Mouse (Mus musculus): ENCODE measurements at regions not wholly inside any gene's neighbourhood (a gene's known extent, or its start where the extent isn't known, plus 50 kb on each side); places are given as distances from the start of the nearest gene placed in this dataset.

DNA sequence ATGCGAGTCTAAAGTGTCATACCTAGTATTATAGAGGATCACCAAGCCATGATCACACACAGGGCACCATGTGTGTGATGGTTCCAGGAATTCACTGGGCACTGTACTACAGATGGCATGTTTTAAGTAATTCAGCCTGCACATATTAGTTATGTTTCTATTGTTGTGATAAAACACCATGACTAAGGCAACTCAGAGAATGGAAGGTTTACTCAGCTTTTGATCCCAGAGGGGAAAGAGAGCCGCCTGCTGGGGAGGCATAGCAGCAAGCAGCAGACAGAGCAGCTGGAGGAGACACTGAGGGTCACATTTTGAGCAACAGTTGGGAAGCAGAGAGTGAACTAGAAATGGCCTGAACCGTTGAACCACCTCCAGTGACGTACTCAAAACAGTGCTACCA lies 88.2 kb upstream of the Ctbp2 start:
- H3K36me3 ChIP-seq (ENCODE audit: insufficient read depth, low read length) = no peaks in the 10 kb centered on the region
- no peak for ATAC-seq
- no peak overlapping the region for H3K9ac ChIP-seq (replicated peaks; ENCODE audit: low read depth)
- no peak overlapping the region for H3K27ac ChIP-seq (ENCODE audit: low read length)
- TF ChIP-seq CTCF (IDR thresholded peaks at IDR 0.05) (peak; percentile 38), EP300 (IDR thresholded peaks at IDR 0.05) (no peak)
- no peaks in the 10 kb centered on the region for H3K9me3 ChIP-seq (ENCODE audit: low read length)
- no peaks in the 10 kb centered on the region for H3K4me1 ChIP-seq (ENCODE audit: insufficient read depth, low read depth, low read length)
- H3K4me2 ChIP-seq (replicated peaks; ENCODE audit: low read depth, low read length) = no peak overlapping the region
- DNase-seq (ENCODE audit: low spot score) = no peak
- 62% methylated on average over 4 of the region's 4 CpGs for WGBS
- no peaks in the 10 kb centered on the region for H3K27me3 ChIP-seq (replicated peaks; ENCODE audit: insufficient read depth, low read length)
- no peak overlapping the region for H3K4me3 ChIP-seq (ENCODE audit: low read depth, low read length)

DNA sequence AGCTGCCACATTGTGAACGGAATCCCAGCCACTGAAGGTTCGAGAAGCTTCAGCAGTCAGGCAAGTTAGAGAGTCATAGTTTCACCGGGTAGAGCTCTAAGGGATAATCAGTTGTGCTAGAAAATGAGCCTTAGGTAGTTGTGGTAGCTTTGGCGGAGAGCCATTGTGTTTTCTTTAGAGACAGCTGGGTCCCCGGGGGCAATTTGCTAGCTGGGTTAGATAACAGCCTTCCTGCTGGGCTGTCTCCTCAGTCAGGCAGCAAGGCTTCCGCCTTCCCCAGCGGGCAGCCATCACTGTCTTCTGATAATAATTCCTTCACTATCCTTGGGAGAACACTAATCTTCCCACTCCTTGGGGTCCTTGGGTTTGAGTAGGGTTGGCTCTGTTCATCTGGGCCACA lies 81.5 kb upstream of the Ctbp2 start:
- no peak for TF ChIP-seq EP300 (IDR thresholded peaks at IDR 0.05)
- no peak for TF ChIP-seq CTCF (IDR thresholded peaks at IDR 0.05)
- Histone ChIP-seq H3K4me1 (ENCODE audit: insufficient read depth, low read depth, low read length) (no peaks in the 10 kb centered on the region), H3K27ac (ENCODE audit: low read length) (no peak overlapping the region), H3K27me3 (replicated peaks; ENCODE audit: insufficient read depth, low read length) (0 out of 2 replicates have a peak, but pooled peaks cover 3% of the 10 kb centered on the region), H3K4me2 (replicated peaks; ENCODE audit: low read depth, low read length) (no peak overlapping the region), H3K4me3 (ENCODE audit: low read depth, low read length) (no peak overlapping the region), H3K36me3 (ENCODE audit: insufficient read depth, low read length) (no peaks in the 10 kb centered on the region), H3K9ac (replicated peaks; ENCODE audit: low read depth) (no peak overlapping the region), H3K9me3 (ENCODE audit: low read length) (no peaks in the 10 kb centered on the region)
- no peak for DNase-seq (ENCODE audit: low spot score)
- 15% methylated on average over 7 of the region's 7 CpGs for WGBS
- ATAC-seq = no peak

DNA sequence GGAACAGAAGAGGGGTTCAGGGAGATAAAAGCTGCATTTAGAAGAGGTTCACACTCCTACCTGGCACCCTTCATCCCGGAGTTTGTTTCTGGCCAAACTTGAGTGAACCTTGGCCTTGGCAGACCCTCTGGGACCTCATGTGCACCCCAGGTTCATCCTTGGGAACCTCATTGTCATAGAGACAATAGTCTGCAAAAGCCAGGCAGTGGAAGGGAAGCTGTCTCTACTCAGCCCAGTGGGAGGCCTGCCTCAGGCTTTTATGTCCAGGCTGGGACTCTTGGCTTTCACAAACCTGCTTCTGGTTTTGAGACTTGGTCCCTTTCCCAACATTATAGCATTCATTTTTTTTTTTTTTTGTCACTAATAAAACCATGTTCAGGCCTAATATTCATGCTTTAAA lies 80.3 kb upstream of the Ctbp2 start:
- no peak for DNase-seq (ENCODE audit: low spot score)

GRCm38 (mm10) chr7:133203933-133204332 lies 79.8 kb upstream of the Ctbp2 start:
- H3K27me3 ChIP-seq (replicated peaks; ENCODE audit: insufficient read depth, low read length) = 0 out of 2 replicates have a peak, but pooled peaks cover 3% of the 10 kb centered on the region
- no peak overlapping the region for H3K4me2 ChIP-seq (replicated peaks; ENCODE audit: low read depth, low read length)
- H3K9me3 ChIP-seq (ENCODE audit: low read length) = no peaks in the 10 kb centered on the region
- no peak overlapping the region for H3K4me3 ChIP-seq (ENCODE audit: low read depth, low read length)
- no peaks in the 10 kb centered on the region for H3K36me3 ChIP-seq (ENCODE audit: insufficient read depth, low read length)
- no peak for DNase-seq (ENCODE audit: low spot score)
- H3K4me1 ChIP-seq (ENCODE audit: insufficient read depth, low read depth, low read length) = no peaks in the 10 kb centered on the region
- no peak overlapping the region for H3K9ac ChIP-seq (replicated peaks; ENCODE audit: low read depth)
- H3K27ac ChIP-seq (ENCODE audit: low read length) = no peak overlapping the region
- WGBS = 75% methylated on average over 7 of the region's 7 CpGs
- ATAC-seq = no peak
- TF ChIP-seq CTCF (IDR thresholded peaks at IDR 0.05) (no peak), EP300 (IDR thresholded peaks at IDR 0.05) (no peak)

More for the DNA sequence above, 80.3 kb upstream of the Ctbp2 start:
- 60% methylated on average over 1 of the region's 1 CpGs for WGBS
- Histone ChIP-seq H3K9me3 (ENCODE audit: low read length) (no peaks in the 10 kb centered on the region), H3K27ac (ENCODE audit: low read length) (no peak overlapping the region), H3K4me2 (replicated peaks; ENCODE audit: low read depth, low read length) (no peak overlapping the region), H3K4me3 (ENCODE audit: low read depth, low read length) (no peak overlapping the region), H3K9ac (replicated peaks; ENCODE audit: low read depth) (no peak overlapping the region), H3K27me3 (replicated peaks; ENCODE audit: insufficient read depth, low read length) (0 out of 2 replicates have a peak, but pooled peaks cover 3% of the 10 kb centered on the region), H3K36me3 (ENCODE audit: insufficient read depth, low read length) (no peaks in the 10 kb centered on the region), H3K4me1 (ENCODE audit: insufficient read depth, low read depth, low read length) (no peaks in the 10 kb centered on the region)
- TF ChIP-seq EP300 (IDR thresholded peaks at IDR 0.05) = no peak
- no peak for TF ChIP-seq CTCF (IDR thresholded peaks at IDR 0.05)
- ATAC-seq = no peak

- no peak overlapping the region for H3K9ac ChIP-seq (replicated peaks; ENCODE audit: low read depth)
- H3K27me3 ChIP-seq (replicated peaks; ENCODE audit: insufficient read depth, low read length) = 0 out of 2 replicates have a peak, but pooled peaks cover 3% of the 10 kb centered on the region
- no peak overlapping the region for H3K4me2 ChIP-seq (replicated peaks; ENCODE audit: low read depth, low read length)
- H3K4me1 ChIP-seq (ENCODE audit: insufficient read depth, low read depth, low read length) = no peaks in the 10 kb centered on the region
- no peak overlapping the region for H3K27ac ChIP-seq (ENCODE audit: low read length)
- no peaks in the 10 kb centered on the region for H3K36me3 ChIP-seq (ENCODE audit: insufficient read depth, low read length)
- DNase-seq (ENCODE audit: low spot score) (no peak), ATAC-seq (no peak)
- TF ChIP-seq CTCF (IDR thresholded peaks at IDR 0.05) (no peak), EP300 (IDR thresholded peaks at IDR 0.05) (no peak)
- WGBS = 57% methylated on average over 13 of the region's 13 CpGs
- no peaks in the 10 kb centered on the region for H3K9me3 ChIP-seq (ENCODE audit: low read length)
- H3K4me3 ChIP-seq (ENCODE audit: low read depth, low read length) = no peak overlapping the region
These were observed 78.1 kb upstream of the Ctbp2 start for GRCm38 (mm10) chr7:133202092-133202880.

DNA sequence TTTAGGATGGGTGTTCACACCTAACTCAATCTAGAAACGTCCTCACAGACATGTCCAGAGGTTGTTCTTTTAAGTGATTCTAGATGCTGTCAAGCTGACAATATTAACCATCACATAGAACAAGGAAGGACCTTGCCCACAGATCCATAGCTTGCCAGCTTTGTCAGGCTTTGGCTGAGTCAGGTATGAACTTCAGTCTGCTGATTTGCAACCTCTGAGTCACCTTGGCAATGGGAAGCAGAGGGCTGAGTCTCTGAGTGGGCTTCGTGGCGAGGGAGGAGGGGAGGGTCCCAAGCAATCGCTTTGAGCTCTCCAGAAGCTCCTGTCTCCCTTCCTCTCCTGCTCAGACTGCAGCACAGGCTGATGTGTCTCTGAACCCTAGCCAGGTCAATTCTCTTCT lies 74.9 kb upstream of the Ctbp2 start:
- H3K27ac ChIP-seq (ENCODE audit: low read length) = no peak overlapping the region
- no peak overlapping the region for H3K4me3 ChIP-seq (ENCODE audit: low read depth, low read length)
- no peaks in the 10 kb centered on the region for H3K9me3 ChIP-seq (ENCODE audit: low read length)
- H3K36me3 ChIP-seq (ENCODE audit: insufficient read depth, low read length) = no peaks in the 10 kb centered on the region
- H3K9ac ChIP-seq (replicated peaks; ENCODE audit: low read depth) = no peak overlapping the region
- H3K4me2 ChIP-seq (replicated peaks; ENCODE audit: low read depth, low read length) = no peak overlapping the region
- H3K27me3 ChIP-seq (replicated peaks; ENCODE audit: insufficient read depth, low read length) = no peaks in the 10 kb centered on the region
- DNase-seq (ENCODE audit: low spot score) (no peak), ATAC-seq (no peak)
- TF ChIP-seq EP300 (IDR thresholded peaks at IDR 0.05) (no peak), CTCF (IDR thresholded peaks at IDR 0.05) (no peak)
- no peaks in the 10 kb centered on the region for H3K4me1 ChIP-seq (ENCODE audit: insufficient read depth, low read depth, low read length)
- WGBS = 64% methylated on average over 4 of the region's 4 CpGs
